Mouse (Mus musculus) frontal cortex, postnatal 25 days (tissue): ENCODE measurements around the gene Ankrd34b.

ENCODE experiments used
- DNase-seq, 2 experiments: peaks; one replicate each; pipeline ENCODE4 v3.0.0; 2022; ENCODE audit warnings: low spot score in 2 of 2

Ankrd34b gene

GRCm38 (mm10) chr13:92425758-92426264 lies at the start of gene Ankrd34b:
Ankrd34b (plus strand) TSS chr13:92425896.
- DNase-seq, result peak; percentile 16 to 42

DNA sequence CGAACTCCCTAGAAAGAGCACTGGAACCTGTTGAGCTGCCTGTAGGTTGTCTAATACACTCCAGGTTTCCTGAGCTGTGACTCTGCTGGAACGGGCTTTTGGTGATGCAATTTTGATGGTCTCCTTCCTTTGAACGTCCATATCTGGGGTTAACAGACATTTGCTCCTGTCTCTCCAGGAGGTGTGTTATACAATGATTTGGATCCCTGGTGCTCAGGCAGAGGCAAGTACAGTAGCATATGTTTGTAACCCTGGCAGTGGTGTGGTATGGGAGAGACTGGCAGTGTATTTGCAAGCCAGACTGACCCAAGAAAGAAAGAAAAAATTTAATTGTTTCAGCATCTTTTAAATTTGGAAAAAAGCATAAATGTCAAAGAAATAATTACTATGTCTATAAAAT lies 38.3 kb upstream of the Ankrd34b start:
- no peak for DNase-seq

DNA sequence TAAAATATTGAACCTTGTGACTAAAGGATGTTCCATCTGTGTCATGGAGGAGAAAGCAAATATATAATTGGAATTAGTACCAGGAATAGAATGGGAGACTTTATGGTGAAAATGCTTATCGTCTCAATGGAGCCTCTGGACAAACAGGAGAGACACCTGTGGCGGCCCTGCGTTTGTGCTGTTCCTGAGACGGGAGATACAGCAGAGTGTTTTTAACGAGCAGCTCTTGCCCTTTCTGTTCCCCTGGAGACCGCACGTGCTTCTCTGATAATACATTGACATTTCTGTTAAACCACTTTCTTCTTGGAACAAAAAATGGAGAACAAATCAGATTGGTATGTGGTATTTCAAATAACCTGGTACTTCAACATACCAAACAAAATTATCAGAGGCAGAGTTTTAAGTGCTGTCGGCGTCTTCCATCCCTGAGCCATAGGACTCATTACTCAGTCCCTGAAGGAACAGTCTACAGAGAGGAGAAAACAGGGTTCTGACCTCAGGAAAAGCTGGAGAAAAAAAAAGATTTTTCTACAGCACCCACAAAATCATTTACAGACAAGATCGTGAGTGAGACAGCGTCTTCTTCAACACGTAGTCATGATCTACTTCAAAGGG lies 32.5 kb upstream of the Ankrd34b start:
- DNase-seq, result no peak

GRCm38 (mm10) chr13:92398491-92399384 lies 27.0 kb upstream of the Ankrd34b start:
- DNase-seq, result no peak

- no peak for DNase-seq
These were observed 23.6 kb upstream of the Ankrd34b start for GRCm38 (mm10) chr13:92402063-92402462.

GRCm38 (mm10) chr13:92403496-92403895 lies 22.2 kb upstream of the Ankrd34b start:
- DNase-seq, result no peak

DNA sequence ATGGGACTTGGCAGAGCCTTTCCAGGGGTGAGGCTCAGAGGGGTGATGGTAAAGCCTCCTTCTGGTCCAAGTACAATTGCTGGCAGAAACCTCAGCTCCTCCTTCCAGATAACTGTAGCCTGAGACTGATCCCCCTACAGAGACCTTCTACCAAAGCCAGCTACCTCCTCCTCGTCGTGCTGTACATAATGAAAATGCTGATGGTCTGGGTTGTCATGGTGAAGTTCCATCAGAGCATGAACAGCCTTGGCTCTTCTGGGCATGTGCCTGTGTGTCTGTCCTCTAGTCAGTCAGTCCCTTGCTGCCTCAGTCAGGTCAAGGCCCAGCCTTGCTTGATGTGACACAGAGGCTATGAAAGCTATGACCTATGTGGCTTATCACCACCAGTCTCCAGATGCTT lies 15.2 kb upstream of the Ankrd34b start:
- no peak for DNase-seq

GRCm38 (mm10) chr13:92419630-92420029 lies 6.1 kb upstream of the Ankrd34b start:
- DNase-seq, result no peak

DNA sequence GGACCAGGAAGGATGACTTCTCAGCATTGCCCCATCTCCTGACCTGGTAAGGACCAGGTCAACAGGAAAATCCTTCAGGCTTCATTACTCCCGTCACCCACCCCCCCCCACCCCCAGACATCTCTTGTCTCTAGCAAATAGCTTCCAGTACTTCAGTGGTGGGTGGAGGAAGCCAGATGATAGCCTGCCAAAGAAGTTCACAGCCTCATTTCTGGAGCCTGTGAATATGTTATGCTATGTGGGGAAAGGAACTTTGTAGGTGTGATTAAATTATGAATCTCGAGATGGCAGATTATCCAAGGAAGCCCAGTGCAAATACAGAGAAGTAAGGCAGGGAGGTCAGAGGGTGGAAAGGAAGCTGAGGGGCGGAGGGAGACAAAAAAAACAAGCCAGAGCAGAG lies 2.0 kb upstream of the Ankrd34b start:
- no peak for DNase-seq

DNA sequence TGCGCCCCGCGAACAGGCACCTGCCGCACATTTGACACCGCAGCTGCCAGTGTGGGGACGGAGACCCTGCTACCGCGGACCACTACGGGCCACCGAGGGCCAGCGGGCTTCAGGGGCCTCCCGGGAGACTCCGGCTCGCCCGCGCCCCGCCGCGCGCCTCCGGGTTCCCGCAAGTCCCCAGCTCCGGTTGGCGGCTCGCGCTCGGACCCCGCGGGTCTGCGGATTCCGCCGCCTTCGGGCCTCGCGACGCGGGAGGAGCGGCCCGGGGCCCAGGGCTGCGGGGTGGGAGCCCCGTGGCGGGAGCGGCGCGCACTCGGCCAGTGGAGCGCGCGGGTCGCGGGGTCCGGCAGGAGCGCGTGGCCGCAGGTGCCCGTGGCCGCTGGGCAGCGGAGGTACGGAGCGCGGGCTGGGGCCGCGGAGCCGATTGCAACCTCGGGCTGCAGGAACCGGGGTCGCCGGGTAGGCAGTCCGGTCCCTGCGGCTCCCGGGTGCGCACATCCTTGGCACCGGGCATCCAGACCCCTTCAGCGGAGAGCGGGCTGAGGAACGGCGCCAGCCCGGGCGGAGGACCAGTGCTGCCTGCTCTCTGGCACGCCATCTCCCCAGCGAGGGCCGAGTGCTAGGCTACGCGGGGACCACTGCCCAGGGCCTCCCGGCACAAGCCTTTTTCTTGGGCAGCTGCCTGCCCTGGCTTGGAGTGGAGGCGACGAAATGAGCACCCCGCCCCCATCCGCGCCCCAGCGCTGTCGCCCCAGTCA lies 777 bp downstream of the Ankrd34b start:
- DNase-seq, result peak in 1 of 2 experiments; percentile 12

DNA sequence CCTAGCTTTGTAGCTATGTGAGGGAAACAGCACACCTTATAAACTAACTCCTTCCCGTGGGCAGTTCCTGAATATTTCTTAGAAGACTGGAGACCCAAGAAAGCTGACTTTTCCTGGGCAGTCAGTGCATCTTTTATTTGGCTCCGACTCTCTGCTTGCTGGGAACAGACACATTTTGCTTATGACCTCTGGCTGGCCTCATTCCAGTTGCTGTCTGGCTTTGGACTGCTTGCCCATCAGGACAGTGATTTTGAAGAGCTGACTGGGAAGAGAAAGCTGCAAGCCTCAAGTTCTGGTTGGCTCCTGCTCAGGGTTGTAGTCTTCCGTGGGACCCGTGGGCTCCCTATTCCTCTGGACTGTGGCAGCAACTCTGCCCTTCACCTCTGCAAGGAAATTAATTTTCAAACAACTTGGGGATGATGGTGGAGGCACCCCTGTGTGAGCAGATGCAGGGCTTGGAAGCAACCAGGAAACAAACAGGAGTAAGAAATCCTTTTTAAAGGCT lies 1.7 kb downstream of the Ankrd34b start:
- DNase-seq, result no peak

- DNase-seq, result no peak
These were observed 13.0 kb downstream of the Ankrd34b start for GRCm38 (mm10) chr13:92438656-92439055.

GRCm38 (mm10) chr13:92440286-92440685 lies 14.6 kb downstream of the Ankrd34b start:
- DNase-seq, result no peak

DNA sequence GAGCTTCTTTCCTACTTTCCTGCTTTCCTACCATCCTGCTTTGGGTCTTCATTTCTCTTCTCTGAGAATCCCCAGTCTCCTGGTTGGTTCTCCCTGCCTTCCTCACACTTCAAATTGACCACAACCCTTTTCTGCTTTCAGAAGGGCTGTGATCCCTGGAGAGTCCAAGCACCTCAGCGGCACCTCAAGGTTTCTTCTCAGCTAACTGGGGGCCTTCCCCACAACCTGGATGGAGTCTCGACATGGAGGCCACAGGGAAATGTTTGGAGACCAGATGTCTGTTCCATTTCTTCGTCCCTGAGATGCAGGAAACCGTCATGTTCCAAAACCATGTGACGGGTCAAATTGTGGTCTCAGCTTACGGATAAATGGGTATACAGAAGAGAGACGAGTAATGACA lies 21.2 kb downstream of the Ankrd34b start:
- no peak for DNase-seq

- no peak for DNase-seq
These were observed 39.0 kb downstream of the Ankrd34b start for GRCm38 (mm10) chr13:92464698-92465097.

- no peak for DNase-seq
These were observed 42.2 kb downstream of the Ankrd34b start for GRCm38 (mm10) chr13:92467891-92468290.

DNA sequence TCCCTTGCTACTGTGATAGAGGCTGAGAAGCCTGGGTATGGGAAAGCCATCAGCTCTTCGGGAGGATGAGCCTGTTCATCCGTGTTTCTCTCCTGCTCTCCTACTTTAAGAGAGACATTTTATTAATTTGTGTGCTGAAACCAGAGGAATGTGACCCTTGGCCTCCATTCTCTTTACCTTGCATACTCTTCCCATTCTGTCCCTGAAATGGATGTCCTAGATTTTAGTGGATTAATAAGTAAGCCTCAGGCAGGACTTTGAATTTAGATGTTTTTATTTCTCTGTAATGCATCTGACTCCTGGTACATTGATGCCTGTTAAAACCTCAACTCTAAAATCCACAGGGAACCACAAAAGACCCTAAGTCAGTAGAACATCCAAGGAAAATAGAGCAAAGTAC lies 43.7 kb downstream of the Ankrd34b start:
- DNase-seq, result no peak

GRCm38 (mm10) chr13:92470151-92470550 lies 44.5 kb downstream of the Ankrd34b start:
- DNase-seq, result no peak

DNA sequence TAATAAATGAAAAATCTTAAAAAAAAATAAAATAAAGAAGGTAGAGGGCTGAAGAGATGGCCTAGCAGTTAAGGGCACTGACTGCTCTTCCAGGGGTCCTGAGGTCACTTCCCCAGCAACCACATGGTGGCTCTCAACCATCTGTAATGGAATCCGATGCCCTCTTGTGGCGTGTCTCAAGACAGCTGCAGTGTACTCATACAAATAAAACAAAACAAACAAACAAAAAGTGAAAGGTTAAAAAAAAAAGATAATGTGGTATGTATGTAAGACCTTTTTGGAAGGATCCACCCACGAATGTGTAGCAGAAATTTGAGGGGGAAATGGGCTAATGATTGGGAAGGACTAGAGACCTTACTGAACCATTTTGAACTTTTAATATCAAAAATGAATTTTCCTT lies 57.7 kb downstream of the Ankrd34b start:
- DNase-seq, result peak; percentile 15 to 16

DNA sequence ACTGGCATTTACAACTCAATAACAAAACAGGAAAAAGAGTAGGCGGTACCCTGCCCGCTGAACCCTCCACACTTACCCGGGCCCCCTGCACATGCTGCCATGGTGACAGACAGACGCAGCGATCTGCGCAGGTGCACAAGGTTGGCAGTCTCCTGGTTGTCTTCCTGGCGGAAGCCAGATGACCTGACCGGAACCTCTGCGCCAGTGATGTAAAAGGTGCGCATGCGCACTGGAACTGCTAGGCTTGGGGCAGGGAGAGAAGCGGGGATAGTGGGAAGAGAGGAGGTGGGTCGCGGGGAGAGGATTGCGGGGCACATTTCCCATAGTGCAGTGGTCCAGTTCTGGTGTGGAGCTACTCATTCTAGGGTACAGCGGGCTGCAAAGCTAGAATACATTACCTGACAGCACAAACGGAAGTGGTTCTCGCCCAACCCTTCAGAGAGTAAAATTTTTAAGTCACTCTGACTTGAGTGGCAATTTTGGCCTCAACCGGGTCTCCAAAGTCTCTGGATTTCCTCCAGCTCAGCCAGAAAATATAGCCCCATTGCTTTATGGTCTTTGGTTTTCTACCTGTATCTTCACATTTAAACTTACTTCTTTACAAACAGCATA lies 58.3 kb downstream of the Ankrd34b start, which contains the start of gene Fam151b:
TSS of gene Fam151b (minus strand) at position 164 of the 612 bp plus-strand sequence.
- DNase-seq, result peak; percentile 73 to 84

DNA sequence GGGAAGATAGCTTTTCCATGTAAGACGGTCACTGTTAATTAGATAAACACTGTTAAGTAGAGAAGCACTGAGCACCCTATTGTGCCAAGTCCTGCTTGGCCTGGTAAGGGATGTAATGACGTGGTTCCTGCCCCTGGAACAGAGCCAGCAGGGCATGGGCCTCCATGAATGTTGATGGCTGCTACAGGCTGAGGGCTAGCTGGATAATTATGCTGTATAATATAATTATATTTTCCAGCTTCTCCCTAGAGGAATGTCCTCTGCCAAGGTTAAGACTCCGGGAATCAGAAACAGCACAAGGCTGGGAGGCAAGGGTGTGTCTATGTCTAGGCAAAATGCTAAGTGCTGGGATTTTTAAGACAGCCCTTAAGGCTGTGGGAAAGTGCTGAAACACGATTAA lies 65.1 kb downstream of the Ankrd34b start:
- no peak for DNase-seq
